ENCODE assay signal across 16 mouse cellular contexts in the genomic region with DNA sequence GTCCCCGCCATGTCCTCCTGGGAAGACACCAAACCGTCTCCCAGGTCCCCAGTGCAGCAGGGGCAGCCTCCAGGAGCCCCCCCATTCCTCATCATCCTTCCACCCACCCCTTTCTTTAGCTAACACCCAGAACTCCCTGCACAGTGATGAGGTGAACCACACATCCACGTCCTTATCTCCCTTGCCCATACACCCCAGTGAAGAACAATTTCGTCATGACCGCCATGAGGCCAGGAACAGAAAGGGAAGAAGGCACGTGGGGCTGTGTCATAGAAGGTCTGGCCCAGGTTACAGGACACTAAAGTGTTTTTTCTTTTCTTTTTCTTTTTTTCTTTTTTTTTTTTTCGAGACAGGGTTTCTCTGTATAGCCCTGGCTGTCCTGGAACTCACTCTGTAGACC. TPM values are rescaled to one million over a fixed set of nuclear protein-coding genes. Genes with fewer than 3 reads are reported as not detected.
DNase-seq lines count a peak whose midpoint lies in the region; ATAC-seq and TF ChIP-seq lines count a peak whose summit lies in the region.
"Had no signal": no experiment of that assay in that cellular context is flagged by ENCODE, and none has a peak within 500 bp of the region (broad histone marks: within the 10 kb centered on the region; RNA-seq: fewer than 3 reads in every experiment).

No protein-coding gene starts in this region.

- TF ChIP-seq POLR2A in heart, adult 2 months (IDR thresholded peaks at IDR 0.05; ENCODE audit: insufficient read depth, low read depth, low read length), result no peak

- TF ChIP-seq EP300 in heart, adult 2 months (IDR thresholded peaks at IDR 0.05; ENCODE audit: insufficient read depth, low read depth, low read length), result no peak

- H3K27ac ChIP-seq in heart, adult 2 months, result peak overlapping the region; percentile 96
- peak overlapping the region; percentile 82; the same call in 1 of the 2 replicates for H3K27ac ChIP-seq in lung, embryonic 16.5 days (ENCODE audit: low read length)
- H3K27ac ChIP-seq: macrophage had no signal

- peaks cover 6% of the 10 kb centered on the region for H3K79me2 ChIP-seq in heart, adult 2 months (replicated peaks; ENCODE audit: control insufficient read depth, insufficient read depth, low read length)

- DNase-seq in heart, adult 2 months, result no peak
- DNase-seq in heart, adult 18-20 months, result no peak
- no peak for DNase-seq in lung, postnatal 4 days
- no peak for DNase-seq in frontal cortex, postnatal 25 days (ENCODE audit: low spot score in 2 of 2)
- DNase-seq: cerebellum, postnatal 14 days; kidney, adult 18-20 months; layer of hippocampus, adult 9-11 months; right cerebral cortex, postnatal 4 days had no signal

- intact Hi-C loops in heart, adult 2 months (cut with DNase I), result no loop called here

- no peak for ATAC-seq in lung, embryonic 16.5 days (ENCODE audit: low read depth)
- ATAC-seq in erythroid progenitor cell, adult 5-6 weeks (replicated peaks; ENCODE audit: low FRiP score, poor library complexity, severe bottlenecking), result peak; percentile 66; the same call in 1 of the 2 replicates
- ATAC-seq in megakaryocyte progenitor cell, adult 5-6 weeks (replicated peaks; ENCODE audit: poor library complexity), result peak; percentile 84
- ATAC-seq in monocyte, adult 5-6 weeks (replicated peaks; ENCODE audit: insufficient number of reproducible peaks, low FRiP score, low TSS enrichment, poor library complexity, severe bottlenecking), result no peak
- ATAC-seq: forebrain, embryonic 14.5 days had no signal

- 67% methylated on average over 7 of the region's 7 CpGs for WGBS in heart, adult 2 months
- WGBS in lung, embryonic 16.5 days, result 82% methylated on average over 7 of the region's 7 CpGs

- no peak for TF ChIP-seq CTCF in heart, adult 2 months (IDR thresholded peaks at IDR 0.05)

- H3K9me3 ChIP-seq in lung, embryonic 16.5 days (ENCODE audit: control insufficient read depth, low read length), result no peaks in the 10 kb centered on the region
- H3K9me3 ChIP-seq: embryonic facial prominence, embryonic 12.5 days; hindbrain, embryonic 10.5 days had no signal

- no peak overlapping the region for H3K4me2 ChIP-seq in lung, embryonic 16.5 days (ENCODE audit: low read depth, low read length)
- H3K4me2 ChIP-seq: embryonic facial prominence, embryonic 12.5 days had no signal

- no peaks in the 10 kb centered on the region for H3K27me3 ChIP-seq in heart, adult 2 months (ENCODE audit: control insufficient read depth, insufficient read depth, low read length)
- H3K27me3 ChIP-seq in lung, embryonic 16.5 days (ENCODE audit: control insufficient read depth, insufficient read depth, low read depth, low read length), result no peaks in the 10 kb centered on the region
- H3K27me3 ChIP-seq: embryonic facial prominence, embryonic 12.5 days had no signal

- peaks cover 10% of the 10 kb centered on the region for H3K36me3 ChIP-seq in heart, adult 2 months (ENCODE audit: control insufficient read depth, insufficient read depth, low read length)
- peaks cover 6% of the 10 kb centered on the region; the same call in 1 of the 2 replicates for H3K36me3 ChIP-seq in lung, embryonic 16.5 days (ENCODE audit: control insufficient read depth, insufficient read depth, low read length)

- no peak overlapping the region for H3K9ac ChIP-seq in heart, adult 2 months (ENCODE audit: low read depth, low read length)
- H3K9ac ChIP-seq in lung, embryonic 16.5 days (ENCODE audit: low read length), result no peak overlapping the region
- H3K9ac ChIP-seq: embryonic facial prominence, embryonic 12.5 days had no signal

- no peak overlapping the region for H3K4me3 ChIP-seq in heart, adult 2 months
- no peak overlapping the region for H3K4me3 ChIP-seq in lung, embryonic 16.5 days (ENCODE audit: low read length)
- H3K4me3 ChIP-seq: embryonic facial prominence, embryonic 12.5 days; hindbrain, embryonic 10.5 days had no signal

- H3K4me1 ChIP-seq in heart, adult 2 months (ENCODE audit: control insufficient read depth, insufficient read depth, low read length), result peaks cover 30% of the 10 kb centered on the region
- H3K4me1 ChIP-seq in lung, embryonic 16.5 days (replicated peaks; ENCODE audit: control insufficient read depth, insufficient read depth, low read length), result no peaks in the 10 kb centered on the region; the same call in 1 of the 2 replicates
- H3K4me1 ChIP-seq: embryonic facial prominence, embryonic 12.5 days had no signal

RNA-seq across cellular contexts. Expression of a gene that starts 22.9 kb away (rescaled TPM):
- total RNA-seq in heart, adult 2 months (2021), result 1 to 10 TPM; 1.2 TPM
- 1.4 and 2.0 TPM in 2 replicates for polyA plus RNA-seq in heart, adult 2 months (2012; rRNA removed)
- total RNA-seq in heart, adult 18-20 months (2021), result 1 to 10 TPM; 1.0 to 1.4 TPM
- polyA plus RNA-seq in lung, embryonic 16.5 days (2015; fragmentation: Nextera tagmentation; extraction: Ambion mirVana), result 21.6 and 29.3 TPM in 2 replicates
- total RNA-seq in erythroid progenitor cell, adult 5-6 weeks (2015; ENCODE audit: low replicate concordance), result 2.9 TPM in 1 of 2 replicates, not detected in the other
- total RNA-seq in erythroid progenitor cell, adult 5-6 weeks (2017; ENCODE audit: low replicate concordance), result 0.64 TPM in 1 of 2 replicates, not detected in the other
- 3.6 and 3.7 TPM in 2 replicates for total RNA-seq in megakaryocyte progenitor cell, adult 5-6 weeks (2015)
- total RNA-seq in megakaryocyte progenitor cell, adult 5-6 weeks (2017), result 2.9 and 4.7 TPM in 2 replicates
- 6.3 to 20.1 TPM (median 7.1 TPM) in 3 replicates for total RNA-seq in monocyte, adult 5-6 weeks (2017)

RNA-seq across cellular contexts. Expression of a gene that starts 25.1 kb away (rescaled TPM):
- 10 to 100 TPM; 21.3 to 27.7 TPM for total RNA-seq in heart, adult 2 months (2021)
- polyA plus RNA-seq in heart, adult 2 months (2012; rRNA removed), result 37.3 and 40.1 TPM in 2 replicates
- total RNA-seq in heart, adult 18-20 months (2021), result 10 to 100 TPM; 20.9 to 31.7 TPM
- 3.1 and 3.3 TPM in 2 replicates for polyA plus RNA-seq in lung, embryonic 16.5 days (2015; fragmentation: Nextera tagmentation; extraction: Ambion mirVana)
- total RNA-seq in erythroid progenitor cell, adult 5-6 weeks (2015; ENCODE audit: low replicate concordance), result 8.3 and 19.3 TPM in 2 replicates
- total RNA-seq in erythroid progenitor cell, adult 5-6 weeks (2017; ENCODE audit: low replicate concordance), result 3.9 and 11.2 TPM in 2 replicates
- total RNA-seq in megakaryocyte progenitor cell, adult 5-6 weeks (2015), result 16.2 and 27.0 TPM in 2 replicates
- total RNA-seq in megakaryocyte progenitor cell, adult 5-6 weeks (2017), result 7.8 and 11.5 TPM in 2 replicates
- total RNA-seq in monocyte, adult 5-6 weeks (2017), result 12.8 to 48.9 TPM (median 20.8 TPM) in 3 replicates

RNA-seq across cellular contexts. Expression of a gene that starts 40.7 kb away (rescaled TPM):
- 1 to 10 TPM; 6.8 to 7.3 TPM for total RNA-seq in heart, adult 2 months (2021)
- polyA plus RNA-seq in heart, adult 2 months (2012; rRNA removed), result 12.1 and 17.7 TPM in 2 replicates
- 1 to 10 TPM; 7.9 TPM for total RNA-seq in heart, adult 18-20 months (2021)
- 17.1 and 18.9 TPM in 2 replicates for polyA plus RNA-seq in lung, embryonic 16.5 days (2015; fragmentation: Nextera tagmentation; extraction: Ambion mirVana)
- 4.2 and 12.3 TPM in 2 replicates for total RNA-seq in erythroid progenitor cell, adult 5-6 weeks (2015; ENCODE audit: low replicate concordance)
- 4.2 and 5.0 TPM in 2 replicates for total RNA-seq in erythroid progenitor cell, adult 5-6 weeks (2017; ENCODE audit: low replicate concordance)
- 17.1 and 21.6 TPM in 2 replicates for total RNA-seq in megakaryocyte progenitor cell, adult 5-6 weeks (2015)
- total RNA-seq in megakaryocyte progenitor cell, adult 5-6 weeks (2017), result 17.5 and 22.2 TPM in 2 replicates
- 6.9 to 18.7 TPM (median 16.5 TPM) in 3 replicates for total RNA-seq in monocyte, adult 5-6 weeks (2017)

RNA-seq across cellular contexts. Expression of a gene that starts 47.6 kb away (rescaled TPM):
- total RNA-seq in heart, adult 2 months (2021), result 10 to 100 TPM; 11.7 to 12.1 TPM
- polyA plus RNA-seq in heart, adult 2 months (2012; rRNA removed), result 9.5 and 11.7 TPM in 2 replicates
- 10 to 100 TPM; 12.5 to 12.7 TPM for total RNA-seq in heart, adult 18-20 months (2021)
- 20.1 and 20.7 TPM in 2 replicates for polyA plus RNA-seq in lung, embryonic 16.5 days (2015; fragmentation: Nextera tagmentation; extraction: Ambion mirVana)
- total RNA-seq in erythroid progenitor cell, adult 5-6 weeks (2015; ENCODE audit: low replicate concordance), result 1.3 and 4.0 TPM in 2 replicates
- 2.7 and 3.2 TPM in 2 replicates for total RNA-seq in erythroid progenitor cell, adult 5-6 weeks (2017; ENCODE audit: low replicate concordance)
- 5.1 and 8.5 TPM in 2 replicates for total RNA-seq in megakaryocyte progenitor cell, adult 5-6 weeks (2015)
- total RNA-seq in megakaryocyte progenitor cell, adult 5-6 weeks (2017), result 5.0 and 5.2 TPM in 2 replicates
- total RNA-seq in monocyte, adult 5-6 weeks (2017), result 3.5 to 16.0 TPM (median 5.7 TPM) in 3 replicates

RNA-seq across cellular contexts. Expression of a gene that starts 50.3 kb away (rescaled TPM):
- 1 to 10 TPM; 3.4 to 5.0 TPM for total RNA-seq in heart, adult 2 months (2021)
- 1.9 and 2.1 TPM in 2 replicates for polyA plus RNA-seq in heart, adult 2 months (2012; rRNA removed)
- total RNA-seq in heart, adult 18-20 months (2021), result 1 to 10 TPM; 3.2 to 3.6 TPM
- polyA plus RNA-seq in lung, embryonic 16.5 days (2015; fragmentation: Nextera tagmentation; extraction: Ambion mirVana), result 5.6 and 6.5 TPM in 2 replicates
- total RNA-seq in erythroid progenitor cell, adult 5-6 weeks (2015; ENCODE audit: low replicate concordance), result 1.7 and 3.6 TPM in 2 replicates
- 4.1 and 19.7 TPM in 2 replicates for total RNA-seq in erythroid progenitor cell, adult 5-6 weeks (2017; ENCODE audit: low replicate concordance)
- total RNA-seq in megakaryocyte progenitor cell, adult 5-6 weeks (2015), result 1.6 and 2.9 TPM in 2 replicates
- total RNA-seq in megakaryocyte progenitor cell, adult 5-6 weeks (2017), result 14.9 and 28.7 TPM in 2 replicates
- 30.9 to 41.9 TPM (median 32.6 TPM) in 3 replicates for total RNA-seq in monocyte, adult 5-6 weeks (2017)

Comparison
In these comparisons a context has a peak if more than half of its experiments do, and no peak if none do; other contexts are left out.
1. ATAC-seq: peak in erythroid progenitor cell, adult 5-6 weeks (single experiment) and megakaryocyte progenitor cell, adult 5-6 weeks (single experiment); none in lung, embryonic 16.5 days (single experiment) and monocyte, adult 5-6 weeks (single experiment).